Mouse (Mus musculus): ENCODE results near the gene Fgf8. TPM values are rescaled to one million over a fixed set of nuclear protein-coding genes. Genes with fewer than 3 reads are reported as not detected.
A peak's percentile ranks its signal among the peaks of the same experiment; 100 is the strongest.

The Fgf8 gene
- polyA plus RNA-seq, 1 experiment from 2014 or later, result 0.73 TPM

DNA sequence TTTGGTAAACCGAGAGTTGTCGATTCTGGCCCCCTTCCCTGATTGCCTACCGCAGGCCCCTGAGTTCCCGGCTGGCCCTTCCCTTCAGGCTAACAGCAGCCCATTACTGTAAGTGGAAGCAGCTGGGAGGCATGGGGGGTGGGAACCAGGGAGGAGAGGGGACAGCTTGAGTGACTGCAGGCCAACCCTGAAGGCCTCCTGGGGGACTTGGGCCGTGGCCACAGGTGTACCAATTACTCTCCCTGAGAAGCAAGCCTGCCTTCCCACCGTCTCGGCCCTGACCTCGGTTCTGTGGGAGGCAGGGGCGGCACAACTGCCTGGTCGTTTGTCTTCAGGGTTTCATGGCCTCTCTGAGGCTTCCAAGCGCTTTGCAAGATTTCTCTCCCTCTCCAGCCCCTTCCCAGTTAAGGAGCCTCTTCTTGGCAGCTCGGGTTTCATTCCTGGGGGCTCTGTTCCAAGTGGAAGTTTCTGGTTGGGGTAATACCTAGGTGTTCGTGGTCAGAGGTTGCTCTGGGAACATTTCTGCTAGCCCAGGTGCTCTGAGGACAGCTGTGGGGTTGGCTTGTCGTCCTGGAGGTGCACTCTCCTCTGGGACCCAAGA lies 16.9 kb downstream of the Fgf8 start:
- Histone ChIP-seq H3K27me3 (ENCODE audit: control insufficient read depth, insufficient read depth, low read length) (peaks cover 6% of the 10 kb centered on the region; the same call in 1 of the 2 replicates), H3K9me3 (replicated peaks; ENCODE audit: control insufficient read depth, low read length) (no peaks in the 10 kb centered on the region), H3K4me3 (ENCODE audit: low read depth, low read length) (no peak overlapping the region), H3K36me3 (ENCODE audit: control insufficient read depth, insufficient read depth, low read length) (no peaks in the 10 kb centered on the region), H3K27ac (ENCODE audit: low read depth, low read length) (no peak overlapping the region), H3K4me1 (ENCODE audit: control insufficient read depth, insufficient read depth, low read length) (no peaks in the 10 kb centered on the region), H3K9ac (ENCODE audit: low read depth, low read length) (no peak overlapping the region), H3K4me2 (no peak overlapping the region)
- no peak for ATAC-seq (replicated peaks; ENCODE audit: insufficient number of reproducible peaks, low FRiP score, low TSS enrichment)
- 28% methylated on average over 14 of the region's 14 CpGs for WGBS (ENCODE audit: insufficient replicate concordance)

DNA sequence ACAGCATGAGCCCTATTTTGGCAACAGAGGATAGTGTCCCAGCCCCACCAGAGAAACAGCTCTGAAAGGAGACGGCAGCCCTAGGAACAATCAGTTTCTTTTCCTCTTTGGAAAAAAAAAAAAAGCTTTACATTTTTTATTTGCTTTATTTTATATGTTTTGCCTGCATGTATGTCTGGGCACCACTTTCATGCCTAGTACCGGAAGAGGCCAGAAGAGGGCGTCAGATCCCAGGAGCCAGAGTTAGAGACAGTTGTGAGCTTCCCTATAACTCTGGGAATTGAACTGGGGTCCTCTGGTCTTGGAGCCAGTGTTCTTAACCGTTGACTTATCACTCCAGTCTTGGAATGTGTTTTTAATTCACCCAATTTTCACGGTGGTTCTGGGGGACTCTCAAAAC lies 20.5 kb downstream of the Fgf8 start:
- Histone ChIP-seq H3K4me2 (no peak overlapping the region), H3K36me3 (ENCODE audit: control insufficient read depth, insufficient read depth, low read length) (no peaks in the 10 kb centered on the region), H3K9ac (ENCODE audit: low read depth, low read length) (no peak overlapping the region), H3K4me3 (ENCODE audit: low read depth, low read length) (no peak overlapping the region), H3K27ac (ENCODE audit: low read depth, low read length) (no peak overlapping the region), H3K4me1 (ENCODE audit: control insufficient read depth, insufficient read depth, low read length) (peaks cover 10% of the 10 kb centered on the region), H3K9me3 (replicated peaks; ENCODE audit: control insufficient read depth, low read length) (no peaks in the 10 kb centered on the region), H3K27me3 (ENCODE audit: control insufficient read depth, insufficient read depth, low read length) (no peaks in the 10 kb centered on the region)
- 67% methylated on average over 5 of the region's 5 CpGs for WGBS (ENCODE audit: insufficient replicate concordance)
- no peak for ATAC-seq (replicated peaks; ENCODE audit: insufficient number of reproducible peaks, low FRiP score, low TSS enrichment)

GRCm38 (mm10) chr19:45718286-45718685 lies 24.4 kb downstream of the Fgf8 start:
- Histone ChIP-seq H3K9me3 (replicated peaks; ENCODE audit: control insufficient read depth, low read length) (no peaks in the 10 kb centered on the region), H3K27me3 (ENCODE audit: control insufficient read depth, insufficient read depth, low read length) (no peaks in the 10 kb centered on the region), H3K4me2 (peak overlapping the region; percentile 59), H3K27ac (ENCODE audit: low read depth, low read length) (no peak overlapping the region), H3K4me3 (ENCODE audit: low read depth, low read length) (peak overlapping the region; percentile 17), H3K36me3 (ENCODE audit: control insufficient read depth, insufficient read depth, low read length) (no peaks in the 10 kb centered on the region), H3K4me1 (ENCODE audit: control insufficient read depth, insufficient read depth, low read length) (peaks cover 10% of the 10 kb centered on the region), H3K9ac (ENCODE audit: low read depth, low read length) (no peak overlapping the region)
- ATAC-seq (replicated peaks; ENCODE audit: insufficient number of reproducible peaks, low FRiP score, low TSS enrichment), result no peak
- 56% methylated on average over 3 of the region's 3 CpGs for WGBS (ENCODE audit: insufficient replicate concordance)

DNA sequence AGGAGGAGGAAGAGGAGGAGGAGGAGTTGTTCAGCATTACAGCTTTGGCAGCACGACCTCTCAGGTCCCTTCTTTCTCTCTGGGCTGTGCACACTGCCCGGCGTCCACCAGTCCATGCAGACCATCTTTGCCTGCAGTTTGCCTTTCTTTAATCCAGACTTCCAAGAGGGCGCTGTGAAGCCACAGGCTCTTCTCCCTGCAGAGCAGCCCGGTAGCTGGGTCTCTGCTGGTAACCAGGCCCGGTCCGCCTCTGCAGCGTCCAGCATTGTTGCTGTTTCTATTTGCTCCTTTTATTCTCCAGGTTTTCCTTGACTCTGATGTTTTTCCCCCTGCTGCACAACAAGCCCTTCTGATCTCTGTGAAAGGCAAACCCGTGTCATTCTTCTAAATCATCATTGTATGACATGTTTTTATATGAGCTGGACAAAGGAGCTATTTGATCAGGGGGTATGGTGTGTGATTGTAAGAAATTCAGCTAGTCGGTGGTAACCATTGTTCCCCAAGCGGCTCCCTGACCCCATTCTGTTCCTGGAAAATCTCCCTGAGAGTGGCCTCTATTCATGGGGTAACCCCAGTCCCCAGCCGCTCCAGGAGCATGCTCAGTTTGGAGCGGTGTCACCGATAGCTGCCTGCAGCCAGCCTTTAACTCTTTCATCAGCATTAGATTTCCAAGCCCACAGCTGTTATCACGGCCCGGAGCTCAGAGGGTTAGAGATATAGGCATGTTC lies 25.1 kb downstream of the Fgf8 start:
- H3K9me3 ChIP-seq (replicated peaks; ENCODE audit: control insufficient read depth, low read length), result no peaks in the 10 kb centered on the region
- ATAC-seq (replicated peaks; ENCODE audit: insufficient number of reproducible peaks, low FRiP score, low TSS enrichment), result no peak
- no peaks in the 10 kb centered on the region for H3K27me3 ChIP-seq (ENCODE audit: control insufficient read depth, insufficient read depth, low read length)
- H3K27ac ChIP-seq (ENCODE audit: low read depth, low read length), result no peak overlapping the region
- WGBS (ENCODE audit: insufficient replicate concordance), result 6% methylated on average over 16 of the region's 16 CpGs
- H3K36me3 ChIP-seq (ENCODE audit: control insufficient read depth, insufficient read depth, low read length), result no peaks in the 10 kb centered on the region
- peaks cover 10% of the 10 kb centered on the region for H3K4me1 ChIP-seq (ENCODE audit: control insufficient read depth, insufficient read depth, low read length)
- peak overlapping the region; percentile 17 for H3K4me3 ChIP-seq (ENCODE audit: low read depth, low read length)
- peak overlapping the region; percentile 59 for H3K4me2 ChIP-seq
- H3K9ac ChIP-seq (ENCODE audit: low read depth, low read length), result 0 out of 2 replicates have a peak overlapping the region, but pooled peaks have one; percentile 43

DNA sequence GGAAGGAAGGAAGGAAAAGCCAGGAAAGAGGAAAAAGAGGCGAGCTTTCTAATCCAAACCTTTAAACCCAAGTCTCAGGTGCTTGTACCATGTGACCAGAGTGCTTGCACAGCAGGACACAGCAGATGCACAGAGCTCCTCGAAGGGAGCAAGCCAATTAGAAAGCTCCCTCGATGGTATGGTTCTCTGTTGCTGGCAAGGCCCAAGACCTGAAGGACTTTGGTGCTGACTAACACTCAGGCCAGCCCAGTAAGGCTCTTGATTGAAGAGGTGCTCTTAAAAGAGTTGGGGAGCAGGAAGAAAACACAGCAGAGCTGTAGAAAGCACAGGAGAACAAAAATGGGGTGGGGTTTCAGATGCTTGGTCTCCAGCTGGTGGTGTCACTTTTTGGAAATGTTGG lies 34.0 kb downstream of the Fgf8 start:
- no peak for ATAC-seq (replicated peaks; ENCODE audit: insufficient number of reproducible peaks, low FRiP score, low TSS enrichment)
- Histone ChIP-seq H3K4me2 (no peak overlapping the region), H3K4me1 (ENCODE audit: control insufficient read depth, insufficient read depth, low read length) (0 out of 2 replicates have a peak, but pooled peaks cover 4% of the 10 kb centered on the region), H3K9me3 (replicated peaks; ENCODE audit: control insufficient read depth, low read length) (no peaks in the 10 kb centered on the region), H3K4me3 (ENCODE audit: low read depth, low read length) (no peak overlapping the region), H3K27me3 (ENCODE audit: control insufficient read depth, insufficient read depth, low read length) (no peaks in the 10 kb centered on the region), H3K27ac (ENCODE audit: low read depth, low read length) (no peak overlapping the region), H3K9ac (ENCODE audit: low read depth, low read length) (no peak overlapping the region), H3K36me3 (ENCODE audit: control insufficient read depth, insufficient read depth, low read length) (no peaks in the 10 kb centered on the region)
- 60% methylated on average over 3 of the region's 3 CpGs for WGBS (ENCODE audit: insufficient replicate concordance)

DNA sequence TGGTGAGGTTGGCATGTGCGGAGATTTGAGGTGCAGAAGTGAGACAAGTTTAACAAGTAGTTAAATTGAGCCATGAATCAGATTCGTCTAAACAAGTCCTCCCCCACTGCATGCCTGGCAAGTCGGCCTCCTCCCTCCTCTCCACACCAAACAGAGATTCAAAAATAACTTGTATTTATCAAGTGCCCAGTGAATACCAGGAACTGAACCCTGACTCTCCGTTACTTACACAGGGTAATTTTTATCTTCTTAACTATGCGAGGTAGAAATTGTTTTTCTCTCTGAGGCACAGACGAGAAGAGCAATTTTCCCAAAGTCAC lies 46.5 kb downstream of the Fgf8 start:
- no peak for ATAC-seq (replicated peaks; ENCODE audit: insufficient number of reproducible peaks, low FRiP score, low TSS enrichment)
- Histone ChIP-seq H3K9ac (ENCODE audit: low read depth, low read length) (peak overlapping the region; percentile 59), H3K4me3 (ENCODE audit: low read depth, low read length) (no peak overlapping the region), H3K4me1 (ENCODE audit: control insufficient read depth, insufficient read depth, low read length) (peaks cover 14% of the 10 kb centered on the region), H3K27ac (ENCODE audit: low read depth, low read length) (peak overlapping the region; percentile 29; the same call in 1 of the 2 replicates), H3K4me2 (peak overlapping the region; percentile 49), H3K9me3 (replicated peaks; ENCODE audit: control insufficient read depth, low read length) (no peaks in the 10 kb centered on the region), H3K27me3 (ENCODE audit: control insufficient read depth, insufficient read depth, low read length) (no peaks in the 10 kb centered on the region), H3K36me3 (ENCODE audit: control insufficient read depth, insufficient read depth, low read length) (no peaks in the 10 kb centered on the region)
- WGBS (ENCODE audit: insufficient replicate concordance), result 23% methylated on average over 6 of the region's 6 CpGs

- no peak for ATAC-seq (replicated peaks; ENCODE audit: insufficient number of reproducible peaks, low FRiP score, low TSS enrichment)
- Histone ChIP-seq H3K9ac (ENCODE audit: low read depth, low read length) (peak overlapping the region; percentile 59), H3K4me2 (peak overlapping the region; percentile 49), H3K4me1 (ENCODE audit: control insufficient read depth, insufficient read depth, low read length) (peaks cover 14% of the 10 kb centered on the region), H3K27ac (ENCODE audit: low read depth, low read length) (peak overlapping the region; percentile 29; the same call in 1 of the 2 replicates), H3K36me3 (ENCODE audit: control insufficient read depth, insufficient read depth, low read length) (no peaks in the 10 kb centered on the region), H3K27me3 (ENCODE audit: control insufficient read depth, insufficient read depth, low read length) (no peaks in the 10 kb centered on the region), H3K4me3 (ENCODE audit: low read depth, low read length) (peak overlapping the region; percentile 10; the same call in 1 of the 2 replicates), H3K9me3 (replicated peaks; ENCODE audit: control insufficient read depth, low read length) (no peaks in the 10 kb centered on the region)
- 29% methylated on average over 25 of the region's 25 CpGs for WGBS (ENCODE audit: insufficient replicate concordance)
Observed at GRCm38 (mm10) chr19:45695496-45696280, 47.0 kb downstream of the Fgf8 start.

GRCm38 (mm10) chr19:45694056-45694455 lies 48.7 kb downstream of the Fgf8 start:
- H3K27me3 ChIP-seq (ENCODE audit: control insufficient read depth, insufficient read depth, low read length), result no peaks in the 10 kb centered on the region
- H3K36me3 ChIP-seq (ENCODE audit: control insufficient read depth, insufficient read depth, low read length), result no peaks in the 10 kb centered on the region
- H3K9me3 ChIP-seq (replicated peaks; ENCODE audit: control insufficient read depth, low read length), result no peaks in the 10 kb centered on the region
- H3K4me2 ChIP-seq, result no peak overlapping the region
- H3K9ac ChIP-seq (ENCODE audit: low read depth, low read length), result no peak overlapping the region
- no peak overlapping the region for H3K4me3 ChIP-seq (ENCODE audit: low read depth, low read length)
- no peak for ATAC-seq (replicated peaks; ENCODE audit: insufficient number of reproducible peaks, low FRiP score, low TSS enrichment)
- H3K27ac ChIP-seq (ENCODE audit: low read depth, low read length), result no peak overlapping the region
- WGBS (ENCODE audit: insufficient replicate concordance), result 57% methylated on average over 3 of the region's 3 CpGs
- H3K4me1 ChIP-seq (ENCODE audit: control insufficient read depth, insufficient read depth, low read length), result peaks cover 14% of the 10 kb centered on the region
